Mouse (Mus musculus): ENCODE results near the gene Prcd.
"Not testable (repeated sequence)": the region's sequence is repeated elsewhere in the genome, so short reads cannot be mapped to it uniquely, and the experiment has no call there.

Prcd gene

DNA sequence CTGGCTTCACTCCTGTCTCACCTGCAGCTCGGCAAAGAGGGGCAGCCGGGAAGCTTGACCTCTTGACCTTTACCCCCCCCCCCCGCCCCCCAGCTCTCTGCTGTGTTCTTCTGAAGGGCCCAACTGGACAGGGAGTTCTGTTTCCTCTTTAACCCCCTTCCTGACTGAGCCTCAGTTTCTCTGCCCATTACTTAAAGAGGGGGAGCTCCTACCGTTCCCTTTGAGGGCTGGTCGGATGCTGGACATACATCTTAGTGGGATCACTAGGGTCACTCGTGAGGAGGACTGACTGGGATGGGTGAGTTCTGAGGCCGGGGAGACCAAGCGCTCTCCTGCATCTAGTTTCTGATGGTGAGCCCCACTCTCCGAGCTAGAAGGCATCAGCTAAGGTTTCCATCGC, at the start of gene Prcd:
Gene Prcd (plus strand): TSS at position 301 of the 400 bp plus-strand sequence.
- DNase-seq = no peak

DNA sequence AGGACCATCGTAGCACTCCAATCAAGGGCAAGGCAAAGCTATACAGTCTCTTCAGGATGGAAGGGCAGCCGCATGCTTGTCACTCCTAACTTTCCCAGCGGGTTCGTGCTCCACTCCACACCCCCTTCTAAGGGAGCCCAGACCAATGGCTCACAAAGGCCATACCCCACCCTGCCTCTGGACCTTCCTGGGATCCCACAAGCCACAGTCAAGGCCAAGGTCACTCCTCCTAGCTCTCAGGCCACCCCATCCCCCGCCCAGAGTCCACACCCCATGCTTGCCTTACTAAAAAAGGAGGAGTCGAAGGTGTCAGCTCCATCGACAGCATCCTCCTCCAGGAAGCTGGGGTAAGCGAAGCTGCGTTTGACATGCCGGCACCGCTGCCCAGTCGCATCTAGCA, 49.2 kb upstream of the Prcd start:
- DNase-seq = no peak

DNA sequence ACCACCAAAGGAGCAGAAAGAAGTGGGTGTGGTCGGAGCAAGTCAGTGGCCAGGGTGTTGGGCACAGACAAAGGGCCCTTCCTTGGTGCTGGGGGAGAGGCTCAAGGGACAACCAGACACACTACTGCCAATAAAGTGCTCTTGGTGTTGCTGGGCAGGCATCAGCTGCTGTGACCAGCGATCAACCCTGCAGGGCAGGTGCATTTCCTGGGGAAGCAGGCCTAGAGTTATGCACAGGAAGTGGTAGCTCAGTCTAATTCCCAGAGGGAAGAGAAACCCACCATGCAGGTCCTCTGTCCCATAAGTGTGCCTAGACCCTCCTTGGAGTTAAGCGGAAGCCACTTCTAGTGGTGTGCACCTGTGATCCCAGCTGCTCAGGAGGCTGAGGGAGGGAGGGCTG, 45.6 kb upstream of the Prcd start:
- no peak for DNase-seq

DNA sequence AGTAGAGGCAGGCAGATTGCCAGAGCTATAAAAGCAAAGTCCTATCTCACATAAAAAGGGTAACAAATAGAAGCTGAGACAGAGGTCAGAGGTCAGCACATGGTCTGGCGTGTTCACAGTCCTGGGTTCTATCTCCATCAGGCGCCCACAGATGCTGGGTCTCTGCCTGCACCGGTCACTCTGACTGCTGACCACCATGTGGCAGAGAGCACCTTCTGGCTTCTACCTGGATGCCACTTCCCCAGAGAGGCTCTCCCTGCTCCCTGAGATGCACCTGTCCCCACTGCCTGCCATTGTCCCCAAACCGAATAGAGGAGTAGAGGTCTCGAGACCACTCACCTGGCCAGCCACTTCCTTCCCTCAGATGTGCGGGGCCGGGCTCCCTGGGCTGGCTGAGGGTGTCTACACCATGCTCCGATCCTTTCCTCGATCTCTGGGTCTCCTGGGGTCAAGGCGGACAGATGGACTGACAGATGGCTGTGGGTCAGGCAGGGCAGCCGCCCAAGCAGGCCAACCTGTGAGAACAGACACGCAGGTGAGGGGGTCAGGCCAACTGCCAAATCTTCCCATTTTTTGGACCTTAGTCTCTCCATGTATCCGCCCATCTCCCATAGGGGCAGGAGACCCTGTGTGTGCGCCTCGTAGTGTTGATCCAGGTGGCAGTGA, 43.2 kb upstream of the Prcd start:
- no peak for DNase-seq

DNA sequence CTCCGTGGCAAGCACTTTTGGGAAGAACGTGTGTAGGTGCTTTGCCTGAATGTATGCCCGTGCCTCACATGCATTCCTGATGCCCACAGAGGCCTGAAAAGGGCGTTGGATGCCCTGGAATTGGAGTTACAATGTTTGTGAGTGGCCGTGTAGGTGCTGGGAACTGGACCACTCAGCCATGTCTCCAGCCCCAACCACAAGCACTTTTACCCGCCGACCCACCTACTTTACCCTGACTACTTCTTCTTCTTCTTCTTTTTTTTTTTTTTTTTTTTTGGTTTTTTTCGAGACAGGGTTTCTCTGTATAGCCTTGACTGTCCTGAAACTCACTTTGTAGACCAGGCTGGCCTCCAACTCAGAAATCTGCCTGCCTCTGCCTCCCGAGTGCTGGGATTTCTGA, 42.2 kb upstream of the Prcd start:
- DNase-seq = not testable (repeated sequence)

DNA sequence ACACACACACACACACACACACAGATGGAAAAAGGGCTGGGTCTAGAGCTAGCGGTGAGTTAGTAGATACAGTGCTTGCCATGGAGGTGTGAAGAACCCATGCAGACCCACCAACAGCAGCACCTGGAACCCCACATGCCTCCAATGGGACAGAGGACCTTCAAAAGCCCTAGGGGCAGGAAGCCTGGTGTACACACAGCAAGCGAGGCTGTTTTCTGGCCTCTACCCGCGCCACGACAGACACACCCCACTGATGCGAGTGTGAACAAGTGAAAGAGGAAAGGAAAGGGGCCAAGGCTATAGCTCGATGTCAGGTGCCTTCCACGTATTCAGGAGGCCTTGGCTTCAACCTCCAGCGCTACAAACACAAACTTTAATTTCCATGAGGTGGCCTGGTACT, 41.5 kb upstream of the Prcd start:
- DNase-seq = no peak

DNA sequence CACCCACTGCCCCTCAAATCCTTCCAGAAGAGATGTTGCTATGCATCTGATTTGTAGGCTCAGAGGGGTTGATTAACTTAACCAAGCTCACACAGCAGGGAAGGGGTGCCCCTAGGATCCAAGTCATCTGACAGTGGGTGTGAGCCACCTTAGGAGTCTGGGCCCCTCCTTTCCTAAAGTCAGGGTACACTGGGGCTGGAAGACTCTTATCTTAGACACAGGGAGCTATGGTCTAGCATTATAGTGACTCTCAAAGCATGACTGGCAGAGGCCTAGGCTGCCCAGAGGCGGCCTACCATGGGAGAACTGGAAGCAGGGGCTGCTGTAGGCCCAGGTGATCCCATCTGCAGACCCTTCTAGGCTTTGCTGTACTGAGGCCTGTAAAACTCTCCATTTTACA, 40.8 kb upstream of the Prcd start:
- no peak for DNase-seq

DNA sequence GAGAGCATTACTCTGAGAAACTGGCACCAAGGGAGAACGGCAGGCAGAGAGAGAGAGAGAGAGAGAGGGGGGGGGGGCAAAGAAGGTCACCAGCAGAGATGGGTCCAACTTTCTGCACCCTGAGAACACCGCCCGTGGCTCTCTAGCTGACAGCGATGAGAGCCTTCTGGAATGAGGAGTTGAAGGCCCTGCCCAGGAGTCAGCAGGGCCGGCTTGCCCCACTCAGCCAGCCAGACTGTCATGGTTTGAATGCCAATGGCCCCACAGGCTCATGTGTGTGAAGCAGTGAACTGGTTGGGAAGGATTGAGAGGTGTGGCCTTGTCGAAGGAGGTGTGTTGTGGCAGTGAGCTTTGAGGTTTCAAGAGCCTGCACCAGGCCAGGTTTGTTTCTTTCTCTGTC, 40.1 kb upstream of the Prcd start:
- DNase-seq = no peak

DNA sequence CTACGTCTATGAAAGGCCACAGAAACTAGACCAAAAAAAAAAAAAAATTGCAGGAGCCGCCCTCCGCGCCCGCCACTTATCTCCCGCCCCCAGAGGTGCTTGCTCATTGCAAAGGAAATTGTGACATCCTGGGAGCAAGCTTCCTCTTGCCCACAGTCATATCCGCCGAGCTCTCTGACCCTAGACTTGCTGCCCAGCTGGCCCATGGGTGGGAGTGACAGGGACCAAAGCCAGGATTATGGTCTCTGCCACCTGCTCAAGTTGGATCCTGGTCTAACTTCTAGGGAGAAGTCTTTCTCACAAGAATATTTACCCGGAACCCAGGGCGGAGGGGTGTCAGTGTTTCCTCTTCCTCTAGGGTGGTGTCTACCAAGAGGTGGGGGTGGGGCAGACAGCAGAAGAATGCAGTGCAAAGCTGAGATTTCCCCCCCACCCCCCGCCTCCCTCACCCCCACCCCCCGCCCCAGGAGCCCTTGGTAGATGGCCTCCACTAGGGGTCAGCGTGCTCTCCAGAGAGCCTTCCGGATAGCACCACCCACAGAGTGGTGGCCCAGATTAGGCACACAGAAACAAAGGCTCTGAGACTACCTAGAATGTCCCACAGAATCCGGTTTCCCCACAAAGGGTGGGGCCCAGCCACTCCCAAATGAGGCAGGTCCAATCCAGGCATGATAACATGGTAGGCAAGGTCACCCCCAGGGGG, 37.4 kb upstream of the Prcd start:
- DNase-seq = peak; percentile 83 to 90

DNA sequence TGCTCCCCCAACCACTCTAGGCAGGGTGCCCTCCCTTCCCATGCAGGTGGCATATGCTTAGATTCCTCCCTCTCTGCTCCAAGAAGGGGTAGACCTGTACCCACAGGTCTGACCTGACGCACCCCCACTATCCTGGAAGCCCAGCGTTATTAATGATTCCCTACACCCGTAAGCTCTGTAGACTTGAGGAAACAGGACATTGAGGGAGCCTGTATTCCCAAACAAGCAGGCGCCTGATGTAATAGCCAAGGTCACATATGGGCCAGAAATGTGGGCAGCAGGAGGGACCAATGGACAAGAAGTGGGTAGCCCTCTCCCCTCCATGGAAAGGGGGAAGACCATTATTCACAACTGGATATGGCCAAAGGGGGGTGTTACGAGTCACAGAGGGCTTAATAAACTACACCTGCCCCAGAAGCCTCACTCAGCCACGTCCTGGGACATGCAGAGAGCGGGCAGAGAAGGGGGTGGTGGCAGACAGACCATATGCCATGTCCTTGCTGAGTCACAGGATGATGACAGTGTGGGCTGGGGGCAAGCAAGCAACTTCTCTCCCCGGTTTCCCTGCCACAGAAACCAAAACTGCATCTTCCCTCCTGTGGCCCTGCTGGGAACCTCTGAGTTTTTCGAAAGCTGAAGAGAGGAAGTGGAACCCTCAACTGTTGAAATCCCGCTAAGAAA, 36.8 kb upstream of the Prcd start:
- peak; percentile 44 to 51 for DNase-seq

DNA sequence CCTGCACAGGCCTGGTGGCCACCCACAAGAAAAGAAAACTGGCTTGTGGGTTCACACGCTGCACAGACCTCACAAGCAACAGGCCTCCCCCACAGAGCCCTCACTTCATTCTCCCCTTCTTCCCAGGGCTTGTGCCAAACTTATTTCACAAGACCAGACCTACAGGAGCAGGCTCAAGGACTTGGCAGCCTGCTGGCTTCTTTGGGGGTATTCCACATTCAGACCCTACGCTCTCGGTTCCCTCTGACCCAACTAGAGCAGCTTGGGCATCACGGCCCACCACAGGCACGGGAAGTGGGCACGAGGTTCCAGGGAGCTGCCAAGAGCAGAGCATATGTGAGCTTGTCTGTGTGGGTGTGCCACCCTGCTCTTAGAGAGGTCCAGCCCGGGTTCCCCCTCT, 35.7 kb upstream of the Prcd start:
- peak; percentile 71 to 84 for DNase-seq

DNA sequence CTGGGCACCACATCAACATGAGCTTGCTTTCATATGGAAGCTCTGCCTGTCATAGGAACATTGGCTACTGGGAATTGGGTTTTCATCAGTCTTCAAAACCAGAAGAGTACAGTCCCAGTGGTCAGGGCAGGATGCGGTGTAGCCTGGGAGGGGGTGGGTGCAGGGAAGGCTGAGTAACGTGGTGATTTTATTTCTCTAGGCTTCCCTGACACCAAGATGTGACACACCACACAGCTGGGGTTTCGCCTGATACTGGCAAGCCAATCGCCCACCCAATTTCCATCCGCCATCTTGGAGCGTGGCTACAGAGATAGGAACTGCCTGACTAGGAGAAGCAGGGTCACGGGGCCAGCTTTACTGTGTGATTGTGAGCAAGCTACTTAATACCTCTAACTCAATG, 34.7 kb upstream of the Prcd start:
- no peak for DNase-seq

DNA sequence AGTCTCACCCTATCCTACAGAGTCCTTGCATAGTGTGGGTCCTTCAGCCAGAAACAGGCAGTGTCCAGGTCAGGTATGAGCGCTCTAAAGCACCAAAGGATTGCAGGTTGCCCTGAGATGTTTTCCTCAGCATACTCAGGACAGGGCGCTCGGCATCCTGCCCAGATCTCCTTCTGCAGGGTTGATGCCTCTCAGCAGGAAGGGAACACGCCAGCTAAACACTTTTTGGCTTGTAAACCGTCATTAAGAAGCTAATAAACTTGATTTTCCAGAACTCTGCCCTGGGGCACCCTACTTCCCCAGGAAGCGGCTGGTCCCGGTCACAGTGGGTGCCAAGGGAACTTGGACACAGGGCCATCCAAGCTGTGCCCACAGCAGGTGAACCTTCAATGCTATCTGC, 34.2 kb upstream of the Prcd start:
- DNase-seq = peak; percentile 83 to 86

DNA sequence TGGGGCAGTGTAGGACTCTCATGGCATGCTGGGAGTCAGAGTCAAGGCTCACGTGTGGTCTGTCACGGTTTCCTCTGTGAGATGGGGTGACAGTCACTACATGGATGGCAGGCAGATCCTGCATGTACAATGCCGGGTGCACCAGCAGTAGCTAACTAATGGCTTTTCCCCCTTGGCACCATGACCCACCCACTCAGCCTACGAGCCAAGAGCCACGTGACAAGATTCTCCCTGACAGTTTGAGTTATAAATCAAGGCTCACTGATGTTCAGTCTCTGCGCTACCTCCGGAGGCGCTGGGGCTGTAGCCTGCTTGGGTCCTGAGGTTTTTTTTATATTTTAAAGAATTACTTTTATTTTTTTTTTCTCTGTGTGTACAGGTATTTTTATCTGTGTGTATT, 33.8 kb upstream of the Prcd start:
- DNase-seq = no peak

DNA sequence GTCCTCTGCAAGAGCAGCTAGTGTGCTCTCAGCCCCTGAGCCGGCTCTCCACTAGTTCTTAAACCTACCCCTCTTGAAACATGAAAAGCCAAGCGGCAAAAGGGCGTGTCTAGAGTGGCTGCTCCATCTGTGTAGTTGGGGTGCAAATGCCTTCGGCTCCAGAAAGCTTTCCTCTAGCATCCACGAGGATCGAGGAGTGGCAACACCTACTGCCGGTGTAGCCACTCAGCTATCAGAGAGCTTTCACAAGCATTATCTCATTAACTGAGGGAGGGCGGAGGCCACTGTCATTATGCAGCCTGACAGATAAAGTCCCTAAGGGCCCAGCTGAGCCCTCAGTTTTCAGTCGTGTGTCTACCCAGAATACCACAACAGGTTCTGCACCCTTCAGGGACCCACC, 33.3 kb upstream of the Prcd start:
- peak; percentile 82 to 87 for DNase-seq

DNA sequence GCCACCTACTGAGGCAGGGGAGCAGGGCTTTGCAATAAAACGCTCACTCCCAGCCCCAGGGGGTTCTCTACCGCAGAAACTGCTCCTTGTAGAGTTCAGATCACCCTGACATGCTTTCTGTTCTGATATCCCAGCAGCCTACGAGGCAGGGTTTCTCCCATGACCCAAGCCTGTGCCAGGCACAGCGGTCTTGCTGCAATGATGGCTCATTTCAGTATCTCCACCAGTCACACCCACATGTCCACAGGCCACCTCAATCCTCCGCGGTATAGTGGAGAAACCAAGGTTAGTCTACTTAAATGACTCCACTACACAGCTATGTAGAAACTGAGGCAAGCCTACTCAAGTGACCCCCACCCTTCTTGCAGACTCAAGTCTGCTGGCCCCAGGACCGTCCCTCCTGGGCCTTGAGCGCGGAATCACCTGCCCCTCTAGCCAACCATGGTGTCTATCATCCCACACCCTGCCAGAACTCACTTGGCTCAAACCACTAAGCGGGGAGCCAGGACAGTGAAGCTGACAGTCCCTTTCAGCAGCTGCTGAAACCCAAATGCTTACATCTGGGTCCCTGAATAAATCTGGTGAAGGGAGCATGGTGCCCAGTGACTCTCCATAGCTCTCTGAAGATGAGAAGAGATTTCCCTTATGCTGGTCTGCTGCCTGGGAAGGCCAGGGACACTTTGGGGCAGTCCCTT, 32.6 kb upstream of the Prcd start:
- DNase-seq = no peak

DNA sequence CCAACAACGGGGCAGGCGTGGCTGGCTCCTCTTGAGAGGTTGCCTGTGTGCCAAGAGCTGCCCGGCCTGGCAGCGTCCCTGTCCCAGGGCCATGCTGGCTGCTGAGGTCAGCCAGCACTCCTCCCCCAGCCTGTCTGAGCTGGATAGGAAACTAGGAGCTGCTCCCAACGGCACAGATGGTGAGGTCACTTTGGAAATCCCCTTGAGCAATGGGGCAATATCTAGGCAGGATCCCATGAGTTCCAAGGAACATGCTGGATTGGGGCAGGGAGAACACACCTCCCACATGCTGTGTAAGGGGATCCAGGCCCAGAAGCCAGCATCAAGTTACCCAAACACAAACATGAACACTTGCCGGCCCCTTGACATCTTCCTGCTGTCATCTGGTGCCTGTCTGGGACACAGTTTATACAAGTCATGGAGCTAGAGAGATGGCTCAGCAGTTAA, 32.1 kb upstream of the Prcd start:
- peak; percentile 94 to 97 for DNase-seq

DNA sequence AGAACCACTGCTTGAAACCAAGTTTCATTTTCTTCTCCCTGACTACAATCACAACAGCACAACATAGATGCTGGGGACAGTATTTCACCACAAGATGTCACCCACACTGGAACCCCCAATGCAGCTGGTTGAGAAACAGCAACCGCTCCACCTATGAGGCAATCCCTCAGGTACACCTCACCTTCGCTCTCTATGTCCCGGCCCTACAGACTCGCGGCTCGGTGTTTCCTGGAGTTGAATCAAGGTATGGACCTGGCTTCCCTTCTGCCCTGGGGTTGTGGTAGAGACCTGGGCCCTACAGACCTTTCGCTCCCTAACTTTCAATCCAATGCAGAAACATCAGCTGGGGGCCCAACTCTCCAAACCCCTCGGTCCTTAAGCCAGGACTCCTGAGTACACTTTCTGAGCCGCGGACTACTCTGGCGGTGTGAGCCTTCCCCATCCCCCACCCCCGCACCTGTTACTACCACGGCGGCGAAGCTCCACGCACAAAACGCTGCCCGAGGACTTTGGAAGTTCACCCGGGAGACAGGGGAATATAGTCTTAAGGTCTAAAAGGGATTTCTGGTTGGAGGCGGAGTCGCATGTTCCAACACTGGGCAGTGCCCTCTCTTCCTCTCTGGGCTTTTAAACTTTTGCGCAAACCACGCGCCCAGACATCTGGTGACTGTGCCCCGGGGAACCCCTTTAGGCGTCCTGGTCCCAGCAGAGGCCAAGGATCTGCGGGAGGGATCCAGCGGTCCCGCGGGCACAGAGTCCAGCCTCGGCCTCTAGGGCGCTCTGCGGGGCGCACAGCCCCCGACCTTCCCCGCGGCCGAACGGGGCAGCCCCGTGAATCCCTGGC, 29.8 kb upstream of the Prcd start:
- DNase-seq = peak; percentile 42 to 61

DNA sequence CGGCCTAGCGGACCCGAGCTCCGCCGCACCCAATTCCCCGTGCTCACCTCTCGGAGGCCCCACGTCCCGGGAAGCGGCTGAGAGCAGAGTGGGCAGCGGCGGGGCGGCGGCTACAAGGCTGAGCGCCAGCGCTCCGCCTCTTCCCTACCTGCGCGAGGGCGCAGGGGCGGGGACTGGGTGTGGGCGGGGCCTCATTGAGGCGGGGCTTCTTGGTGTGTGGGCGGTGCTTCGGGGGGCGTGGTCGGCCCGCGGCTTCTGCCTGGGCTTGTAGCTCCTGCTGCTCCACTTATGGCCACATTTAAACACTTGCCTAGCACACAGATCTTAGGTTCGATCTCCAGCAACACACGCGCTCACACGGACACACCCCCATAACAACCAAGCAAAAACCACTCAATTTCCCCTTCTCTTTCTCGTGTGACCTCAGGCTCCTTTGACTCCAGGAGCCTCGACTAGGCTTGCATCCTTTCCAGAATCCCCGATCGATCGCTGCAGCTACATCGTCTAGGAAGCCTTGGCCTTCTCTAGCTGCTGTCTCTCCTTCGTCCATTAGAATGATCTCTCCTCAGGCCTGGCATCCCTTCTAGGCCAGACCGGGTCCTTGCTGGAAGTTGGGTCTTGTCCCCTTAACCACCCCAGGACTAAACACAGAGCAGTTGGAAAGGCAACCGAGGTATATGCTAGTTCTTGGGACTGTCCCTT, 29.1 kb upstream of the Prcd start:
- DNase-seq = peak; percentile 89

DNA sequence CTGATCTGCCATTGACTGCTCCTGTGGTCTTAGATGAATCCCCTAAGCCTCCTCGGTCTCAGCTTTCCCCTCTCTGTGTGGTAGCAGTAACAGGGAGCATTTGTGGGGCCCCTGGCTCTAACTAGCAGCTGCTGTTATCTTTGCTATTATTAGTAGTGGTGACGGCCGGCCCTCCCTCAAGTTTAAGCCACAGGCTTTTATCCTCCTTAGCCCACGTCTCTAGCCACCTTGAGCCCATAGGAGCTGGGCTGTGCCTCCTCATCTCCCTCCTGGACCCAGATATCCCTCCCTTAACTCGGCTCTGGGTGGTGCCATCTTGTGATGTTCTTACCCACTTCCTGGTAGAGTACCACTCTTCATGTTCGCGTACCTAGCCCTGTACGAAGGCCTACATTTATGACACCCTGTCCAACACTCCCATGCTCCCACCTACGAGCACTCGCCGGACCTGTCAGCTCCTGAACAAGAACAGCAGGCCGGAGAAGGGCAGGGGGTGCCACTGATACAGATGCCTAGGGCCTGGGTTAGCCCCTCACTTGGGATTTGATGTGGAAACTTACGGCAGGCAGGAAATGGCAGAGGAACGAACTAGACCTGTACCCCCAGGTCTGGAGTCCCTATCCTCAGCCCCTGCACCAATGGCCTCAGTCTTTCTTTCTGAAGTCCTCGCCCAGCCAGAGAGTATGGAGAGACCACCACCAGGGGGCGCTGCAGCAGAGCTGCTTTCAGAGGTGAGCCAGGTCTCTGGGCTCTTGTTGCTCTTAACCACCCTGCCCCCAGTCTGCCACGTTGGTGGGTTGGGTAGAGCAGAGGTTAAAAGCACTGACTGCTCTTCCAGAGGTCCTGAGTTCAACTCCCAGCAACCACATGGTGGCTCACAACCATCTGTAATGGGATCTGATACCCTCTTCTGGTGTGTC, 28.0 kb upstream of the Prcd start:
- DNase-seq = peak in 1 of 2 experiments; percentile 43
